Mouse (Mus musculus) G1E (cell line): Measurements from ENCODE around the gene Orm2.

ENCODE experiments used
- CTCF ChIP-seq: IDR thresholded peaks from 2 replicates; pipeline ENCODE4 v1.5.1; 2012; ENCODE audit warnings: low read depth, low read length, inconsistent platforms, mixed read lengths
- GATA1 ChIP-seq: IDR thresholded peaks from 2 replicates; pipeline ENCODE4 v1.6.1; 2012; ENCODE audit warnings: borderline replicate concordance, low read length, inconsistent platforms, mixed read lengths
- GATA2 ChIP-seq: IDR thresholded peaks from 2 replicates; pipeline ENCODE4 v1.6.1; 2012; ENCODE audit warnings: low read depth, low read length, inconsistent platforms, borderline replicate concordance
- POLR2AphosphoS5 ChIP-seq: IDR thresholded peaks from 2 replicates; pipeline ENCODE4 v1.6.1; 2012; ENCODE audit warnings: low read depth, low read length, inconsistent platforms; ENCODE audit not compliant: insufficient replicate concordance
- TAL1 ChIP-seq: conservative IDR thresholded peaks from 2 replicates; pipeline ENCODE4 v1.6.1; 2012; ENCODE audit warnings: low read depth, low read length, inconsistent platforms, mixed read lengths

DNA sequence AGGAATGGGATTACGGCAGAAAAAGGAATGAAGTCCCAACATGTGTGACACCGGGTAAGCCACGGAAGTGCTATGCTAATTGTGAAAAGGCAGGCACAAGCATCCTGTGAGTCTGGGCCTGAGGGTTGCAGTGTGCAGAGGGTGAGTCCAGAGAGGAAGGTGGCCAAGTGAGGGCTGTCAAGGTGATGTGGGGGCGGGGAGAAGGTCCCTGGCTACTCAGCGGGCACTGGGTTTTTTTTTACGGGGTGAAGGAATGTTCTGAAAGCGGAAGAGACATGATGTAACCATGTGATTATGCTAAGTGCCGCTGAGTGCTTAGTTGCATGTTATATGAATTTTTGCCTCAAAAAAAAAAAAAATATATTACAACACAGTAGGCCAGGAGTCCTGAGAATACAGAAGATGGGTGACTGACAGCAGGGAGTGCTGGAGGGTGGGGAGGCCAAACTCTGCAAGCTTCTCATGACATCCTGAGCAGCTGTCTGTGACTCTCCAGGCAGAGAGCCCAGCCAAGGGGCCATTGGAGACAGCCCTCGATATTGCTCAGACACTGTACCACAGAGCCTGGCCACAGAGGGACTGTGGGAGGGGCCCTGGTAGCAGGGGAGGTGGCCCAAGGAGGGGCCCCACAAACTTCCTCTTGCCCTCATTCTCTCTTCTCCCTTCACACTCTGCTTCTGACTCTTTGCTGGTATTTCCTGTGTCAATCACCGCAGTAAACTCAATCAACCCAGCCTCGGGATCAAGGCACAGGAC, 36.8 kb downstream of the Orm2 start:
- TF ChIP-seq GATA2 (no peak), CTCF (no peak), TAL1 (no peak), GATA1 (no peak), POLR2AphosphoS5 (no peak)
